Mouse (Mus musculus): ENCODE measurements around the gene Fuom.

Fuom gene

DNA sequence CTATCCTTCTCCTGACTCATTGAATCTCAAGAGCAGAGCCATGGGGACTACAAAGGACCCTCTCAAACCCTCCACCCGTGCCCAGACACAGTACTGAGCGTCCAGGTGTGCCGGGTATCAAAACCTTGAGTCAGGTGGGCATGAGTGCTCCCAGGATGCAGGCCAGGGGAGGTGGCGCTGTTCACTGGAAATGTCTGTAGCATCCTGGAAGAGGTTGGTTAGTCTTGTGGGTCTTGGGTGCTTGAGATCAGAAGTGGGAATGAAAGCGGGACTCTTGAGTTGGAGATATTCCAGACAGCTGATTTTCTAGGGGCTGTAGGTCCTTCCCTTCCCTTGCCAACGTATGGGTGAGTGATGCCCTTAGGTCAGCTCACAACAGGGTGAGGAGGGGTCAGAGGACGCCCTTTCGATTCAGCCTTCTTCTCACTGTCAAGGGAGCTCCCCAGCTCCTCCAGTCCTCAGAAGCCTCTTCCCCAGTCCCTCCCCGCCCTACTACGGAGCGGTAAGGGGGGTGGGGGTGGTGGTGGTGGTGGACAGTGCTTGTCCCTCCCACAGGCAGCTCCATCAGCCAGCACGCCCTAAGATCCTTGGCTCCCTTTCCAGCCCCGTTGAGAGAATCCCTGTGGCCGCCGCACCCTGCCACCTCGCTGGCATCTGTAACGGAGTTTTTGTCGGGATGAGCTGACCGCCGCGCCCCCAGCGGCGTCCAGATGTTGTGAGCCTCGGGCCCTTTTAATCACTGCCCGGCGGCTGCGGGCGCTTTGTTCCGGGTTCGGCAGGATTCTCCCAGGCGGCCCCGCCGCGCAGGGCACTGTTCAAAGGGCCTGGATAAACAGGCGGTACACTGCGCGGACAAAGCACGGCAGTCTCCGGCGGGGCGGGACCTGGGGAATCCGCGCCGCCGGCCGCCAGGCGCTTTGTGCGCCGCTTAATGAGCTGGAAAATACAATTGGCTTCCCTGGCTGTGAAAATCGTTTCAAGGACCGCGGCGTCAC is 44.5 kb downstream of the Fuom start:
- DNase-seq (ENCODE audit: low spot score): no peak

DNA sequence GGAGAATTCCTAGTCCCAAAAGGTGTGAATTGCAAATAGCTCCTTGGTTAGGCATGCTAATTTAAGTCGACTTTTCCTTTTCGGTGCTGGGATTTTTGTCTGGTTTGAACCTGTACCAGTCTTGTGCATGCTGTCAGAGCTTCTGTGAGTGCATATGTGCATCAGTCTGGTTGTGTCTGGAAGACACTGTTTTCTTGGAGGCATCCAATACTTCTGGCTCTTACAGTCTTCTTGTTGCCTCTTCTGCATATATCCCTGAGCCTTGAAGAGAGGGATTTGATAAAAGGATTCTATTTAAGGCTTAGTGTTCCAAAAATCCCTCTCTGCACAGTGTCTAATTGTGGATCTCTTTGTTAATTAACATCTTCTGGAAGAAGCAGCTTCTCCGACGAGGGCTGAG is 48.1 kb downstream of the Fuom start:
- DNase-seq (ENCODE audit: low spot score): no peak

DNA sequence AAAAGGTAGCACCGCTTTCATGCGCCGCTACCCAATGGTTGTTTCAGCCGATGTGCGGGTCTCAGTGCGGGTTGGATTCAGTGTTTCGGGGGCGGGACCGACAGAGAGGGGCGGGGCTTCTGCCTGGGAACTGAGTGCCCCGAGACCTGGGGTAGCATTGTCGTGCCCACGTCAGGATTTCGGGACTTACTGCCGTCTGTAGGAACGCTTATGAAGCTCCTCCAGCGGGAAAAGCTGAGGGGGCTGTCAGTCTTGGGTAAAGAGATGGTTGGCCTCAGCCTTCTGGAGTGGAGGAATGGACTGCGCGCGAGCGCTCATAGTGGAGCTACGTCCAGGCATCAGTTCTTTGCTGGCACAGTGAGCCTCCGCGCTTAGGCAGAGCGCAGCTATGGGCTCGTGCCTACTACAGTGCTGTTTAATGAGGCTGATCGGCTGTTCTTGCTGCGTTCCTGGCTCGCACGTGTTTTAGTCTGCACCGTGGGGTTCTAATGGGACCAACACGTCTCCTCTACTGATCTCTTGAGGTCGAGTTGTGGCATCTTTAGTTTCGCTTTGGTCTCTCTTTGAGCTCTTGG is 53.0 kb downstream of the Fuom start:
- no peak for DNase-seq (ENCODE audit: low spot score)

DNA sequence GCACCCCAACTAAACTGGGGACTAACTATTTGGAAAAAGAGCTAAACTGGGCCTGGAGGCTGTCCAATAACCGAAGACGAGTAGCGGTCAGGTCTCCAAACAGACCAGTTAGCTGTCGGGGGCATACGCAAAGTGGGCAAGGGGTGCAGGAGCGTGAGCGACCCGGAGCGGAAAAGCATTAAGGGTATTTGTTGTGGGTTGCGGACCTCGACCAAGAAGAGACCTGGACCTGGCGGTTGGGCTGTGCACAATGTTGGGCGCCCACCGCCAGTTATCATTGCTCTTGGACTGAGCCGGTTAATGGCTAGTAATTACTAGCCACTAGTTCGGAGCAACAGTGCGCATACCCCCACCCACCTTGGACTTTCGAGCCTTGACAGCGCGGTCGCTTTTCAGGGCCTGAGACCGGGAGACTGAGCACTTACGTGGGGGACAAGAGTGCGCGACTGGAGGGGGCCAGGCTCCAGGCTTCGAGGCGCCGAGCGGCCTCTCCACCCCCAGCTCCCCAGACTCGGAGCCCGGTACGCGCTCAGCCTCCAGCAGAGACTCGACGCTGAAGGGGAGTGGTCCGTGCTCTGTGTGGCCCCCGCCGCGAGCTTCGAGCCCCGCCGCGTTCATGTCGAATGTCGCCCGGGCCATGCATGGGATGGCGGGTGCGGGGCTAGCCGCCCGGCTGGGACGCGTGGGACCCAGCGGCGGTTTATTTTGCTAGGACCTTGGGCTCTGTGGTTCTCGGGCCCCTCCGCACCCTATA is 53.7 kb downstream of the Fuom start, which contains the start of gene Msx3:
Gene Msx3, minus strand, starts transcription at position 729 of the 754 bp plus-strand sequence.
- no peak for DNase-seq (ENCODE audit: low spot score)

DNA sequence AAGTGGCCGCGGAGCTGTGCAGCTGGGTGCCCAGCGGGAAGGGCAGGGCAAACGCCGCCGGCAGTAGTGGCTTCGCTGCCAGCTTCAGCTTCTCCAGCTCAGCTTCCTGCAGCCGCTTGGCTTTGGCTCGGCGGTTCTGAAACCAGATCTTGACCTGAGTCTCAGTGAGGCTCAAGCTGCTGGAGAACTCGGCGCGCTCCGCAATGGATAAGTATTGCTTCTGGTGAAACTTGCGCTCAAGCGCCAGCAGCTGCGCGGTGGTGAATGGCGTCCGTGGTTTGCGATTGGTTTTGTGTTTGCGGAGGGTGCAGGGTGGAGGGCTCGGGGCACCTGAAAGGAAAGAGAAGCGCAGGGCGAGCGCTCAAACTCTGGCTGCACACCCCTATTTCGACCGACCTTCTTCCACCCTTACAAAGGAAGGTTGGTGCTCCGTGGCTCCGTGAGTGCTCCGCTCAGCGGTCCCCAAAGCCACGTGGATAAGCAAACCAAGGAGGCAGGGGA is 54.4 kb downstream of the Fuom start:
- DNase-seq (ENCODE audit: low spot score): no peak

Measured in T-cell, adult 2 months (primary cell).